Mouse (Mus musculus): Measurements from ENCODE around the gene Tex46. TPM values are rescaled to one million over a fixed set of nuclear protein-coding genes. Genes with fewer than 3 reads are reported as not detected.

Tex46 gene
- polyA plus RNA-seq, 1 experiment from 2014 or later = not detected

DNA sequence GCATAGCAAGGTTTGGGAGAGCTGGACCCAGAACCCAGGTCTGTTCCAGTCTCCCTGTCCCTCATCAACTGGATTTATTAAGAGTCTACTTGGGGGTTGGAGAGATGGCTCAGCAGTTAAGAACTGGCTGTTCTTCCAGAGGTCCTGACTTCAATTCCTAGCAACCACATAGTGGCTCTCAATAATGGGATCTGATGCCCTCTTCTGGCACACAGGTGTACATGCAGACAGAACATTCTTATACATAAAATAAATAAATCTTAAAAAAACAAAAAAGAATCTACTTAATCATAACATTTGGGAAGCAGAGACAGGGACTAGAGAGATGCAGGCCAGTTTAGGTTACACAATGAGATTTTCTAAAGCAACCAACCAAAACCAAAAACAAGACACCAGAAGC, 25.8 kb downstream of the Tex46 start:
- peaks cover 34% of the 10 kb centered on the region for H3K27me3 ChIP-seq
- no peak for ATAC-seq (ENCODE audit: low FRiP score, low read depth)

DNA sequence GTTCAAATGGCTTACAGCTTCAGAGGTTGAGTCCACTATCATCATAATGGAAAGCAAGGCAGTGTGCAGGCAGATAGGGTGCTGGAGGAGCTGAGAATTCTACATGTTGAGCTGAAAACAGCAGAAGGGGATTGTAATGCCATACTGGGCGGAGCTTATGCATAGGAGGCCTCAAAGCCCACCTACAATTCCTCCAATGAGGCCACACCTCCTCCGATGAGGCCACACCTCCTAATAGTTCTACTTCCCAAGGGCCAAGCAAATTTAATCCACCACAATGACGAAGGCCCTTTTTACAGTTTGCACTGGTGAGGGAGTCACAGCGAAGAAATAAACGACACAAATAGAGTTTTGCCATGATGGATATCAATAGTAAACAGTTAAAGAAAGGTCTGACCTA, 26.3 kb downstream of the Tex46 start:
- no peaks in the 10 kb centered on the region for H3K9me3 ChIP-seq
- ATAC-seq (ENCODE audit: low FRiP score, low read depth) = no peak
- no peaks in the 10 kb centered on the region for H3K36me3 ChIP-seq
- no peak overlapping the region for H3K27ac ChIP-seq (replicated peaks)
- peaks cover 27% of the 10 kb centered on the region for H3K4me1 ChIP-seq
- H3K9ac ChIP-seq (replicated peaks) = no peak overlapping the region
- H3K27me3 ChIP-seq = peaks cover 34% of the 10 kb centered on the region
- no peak overlapping the region for H3K4me3 ChIP-seq
- WGBS = 65% methylated on average over 5 of the region's 5 CpGs
- H3K4me2 ChIP-seq (replicated peaks) = no peak overlapping the region

More for the DNA sequence above, 25.8 kb downstream of the Tex46 start:
- no peak overlapping the region for H3K9ac ChIP-seq (replicated peaks)
- H3K4me3 ChIP-seq = no peak overlapping the region
- no peak overlapping the region for H3K27ac ChIP-seq (replicated peaks)
- H3K9me3 ChIP-seq = no peaks in the 10 kb centered on the region
- H3K36me3 ChIP-seq = no peaks in the 10 kb centered on the region
- H3K4me2 ChIP-seq (replicated peaks) = no peak overlapping the region
- H3K4me1 ChIP-seq = peaks cover 30% of the 10 kb centered on the region

DNA sequence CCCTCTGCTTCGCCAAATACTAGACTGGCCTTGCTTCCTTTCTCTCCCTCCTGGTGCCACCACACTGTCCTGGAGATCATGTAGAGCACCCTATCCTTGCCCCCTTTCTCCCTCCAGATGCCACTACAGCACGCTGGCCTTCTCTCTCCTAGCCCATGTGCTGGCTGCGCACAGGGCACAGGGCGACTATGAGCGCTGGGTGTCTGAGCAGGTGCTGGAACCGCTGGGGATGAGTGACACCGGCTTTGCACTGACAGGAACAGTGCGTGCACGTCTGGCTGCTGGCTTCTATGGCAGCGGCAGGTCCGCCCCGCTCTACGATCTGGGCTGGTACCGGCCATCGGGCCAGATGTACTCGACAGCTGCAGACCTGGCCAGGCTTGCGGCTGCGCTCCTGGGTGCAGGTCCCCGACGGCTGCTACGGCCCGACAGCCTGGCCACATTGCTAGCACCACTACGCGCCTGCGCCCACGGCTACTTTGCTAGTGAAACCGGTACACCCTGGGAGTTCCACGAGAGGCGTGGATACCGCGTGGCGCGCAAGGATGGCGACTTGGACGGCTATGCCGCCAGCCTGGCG, 26.8 kb downstream of the Tex46 start:
- peaks cover 34% of the 10 kb centered on the region for H3K27me3 ChIP-seq
- H3K4me2 ChIP-seq (replicated peaks) = peak overlapping the region; percentile 83
- H3K4me1 ChIP-seq = peaks cover 27% of the 10 kb centered on the region
- no peaks in the 10 kb centered on the region for H3K36me3 ChIP-seq
- peak overlapping the region; percentile 52 for H3K9ac ChIP-seq (replicated peaks)
- no peak overlapping the region for H3K27ac ChIP-seq (replicated peaks)
- H3K9me3 ChIP-seq = no peaks in the 10 kb centered on the region
- peak; percentile 14; the same call in 1 of the 2 replicates for ATAC-seq (ENCODE audit: low FRiP score, low read depth)
- peak overlapping the region; percentile 51 for H3K4me3 ChIP-seq
- WGBS = 21% methylated on average over 37 of the region's 37 CpGs

DNA sequence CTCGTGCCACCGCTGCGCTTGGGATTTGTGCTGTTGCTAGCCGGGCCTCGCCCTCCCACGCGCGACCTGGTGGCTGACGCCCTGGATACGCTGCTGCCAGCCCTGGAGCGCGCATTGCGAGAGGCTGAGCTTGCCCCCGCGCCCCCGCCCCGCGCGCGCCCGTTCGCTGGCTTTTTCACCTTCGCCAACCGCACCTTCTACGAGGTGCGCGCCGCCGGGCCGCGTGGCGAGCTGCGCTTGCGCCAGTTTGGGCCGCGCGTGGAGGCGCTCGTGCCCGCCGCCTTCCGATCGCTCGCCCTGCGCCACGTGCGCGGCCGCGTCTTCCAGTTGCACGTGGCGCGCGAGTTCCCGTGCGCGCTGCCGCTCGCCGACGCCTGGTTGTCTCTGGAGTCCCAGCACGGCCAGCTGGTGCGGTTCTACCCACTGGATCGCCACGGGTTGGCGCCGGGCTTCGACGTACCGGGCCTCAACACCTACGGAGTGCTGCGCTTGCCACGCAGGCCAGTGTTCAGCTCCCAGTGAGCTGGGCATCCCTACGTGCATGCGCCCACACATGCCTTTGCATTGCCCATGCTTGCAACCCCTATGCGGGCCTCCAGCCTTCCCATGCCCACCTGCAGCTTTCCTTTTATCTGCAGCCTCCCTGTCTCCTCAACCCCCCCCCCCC, 27.5 kb downstream of the Tex46 start:
- 4% methylated on average over 69 of the region's 76 CpGs for WGBS
- H3K4me2 ChIP-seq (replicated peaks) = peak overlapping the region; percentile 83
- H3K9ac ChIP-seq (replicated peaks) = peak overlapping the region; percentile 52
- ATAC-seq (ENCODE audit: low FRiP score, low read depth) = peak; percentile 64
- H3K27ac ChIP-seq (replicated peaks) = 0 out of 2 replicates have a peak overlapping the region, but pooled peaks have one; percentile 6
- H3K27me3 ChIP-seq = peaks cover 34% of the 10 kb centered on the region
- H3K36me3 ChIP-seq = no peaks in the 10 kb centered on the region
- no peaks in the 10 kb centered on the region for H3K9me3 ChIP-seq
- peaks cover 27% of the 10 kb centered on the region for H3K4me1 ChIP-seq
- H3K4me3 ChIP-seq = peak overlapping the region; percentile 51

DNA sequence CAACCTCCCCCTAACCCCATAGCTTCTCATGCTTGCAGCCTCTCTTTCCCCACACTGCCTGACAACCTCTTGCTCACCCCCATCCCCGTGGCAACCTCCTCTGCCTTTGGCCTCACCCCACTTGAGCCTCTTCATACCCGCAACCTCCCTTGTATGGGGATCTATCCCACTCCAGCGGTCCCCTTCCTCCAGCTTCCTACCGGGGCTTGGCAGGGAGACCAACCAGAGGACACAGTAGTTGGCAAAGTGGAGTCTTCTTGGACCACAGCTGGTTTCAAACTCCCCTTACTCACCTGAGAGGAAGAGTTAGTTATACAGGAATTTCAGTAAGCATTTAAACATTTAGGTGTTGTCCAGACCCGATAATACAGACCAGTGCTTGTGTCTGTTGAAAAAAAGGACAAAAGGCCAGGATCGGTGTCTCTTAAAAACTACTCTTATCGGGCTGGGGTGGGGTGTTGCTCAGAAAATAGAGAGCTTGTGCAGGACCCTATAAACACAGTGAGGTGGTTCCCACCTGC, 28.1 kb downstream of the Tex46 start:
- peaks cover 34% of the 10 kb centered on the region for H3K27me3 ChIP-seq
- H3K9ac ChIP-seq (replicated peaks) = no peak overlapping the region
- peak overlapping the region; percentile 83 for H3K4me2 ChIP-seq (replicated peaks)
- ATAC-seq (ENCODE audit: low FRiP score, low read depth) = no peak
- no peaks in the 10 kb centered on the region for H3K9me3 ChIP-seq
- WGBS = 26% methylated on average over 7 of the region's 7 CpGs
- H3K27ac ChIP-seq (replicated peaks) = 0 out of 2 replicates have a peak overlapping the region, but pooled peaks have one; percentile 6
- no peaks in the 10 kb centered on the region for H3K36me3 ChIP-seq
- peak overlapping the region; percentile 51 for H3K4me3 ChIP-seq
- peaks cover 27% of the 10 kb centered on the region for H3K4me1 ChIP-seq

DNA sequence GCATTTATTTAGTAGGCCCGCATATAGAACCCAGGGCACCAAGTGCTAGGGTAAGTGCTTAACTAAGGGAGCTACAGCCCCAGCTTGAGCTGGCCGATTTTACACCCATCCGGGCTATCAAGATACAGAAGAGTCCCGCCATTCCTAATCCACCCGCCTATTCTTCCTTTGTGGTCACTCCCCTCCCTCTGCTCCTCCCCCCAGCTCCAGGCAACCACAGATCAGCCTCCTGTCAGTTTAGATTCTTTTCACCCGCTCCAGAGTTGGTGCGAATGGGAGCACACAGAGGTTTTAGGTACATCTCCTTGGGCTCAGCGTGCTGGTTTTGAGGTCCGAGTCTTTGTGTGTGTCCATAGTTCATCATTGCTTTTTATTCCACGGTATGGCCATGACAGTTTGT, 28.7 kb downstream of the Tex46 start:
- peak overlapping the region; percentile 34; the same call in 1 of the 2 replicates for H3K9ac ChIP-seq (replicated peaks)
- ATAC-seq (ENCODE audit: low FRiP score, low read depth) = peak; percentile 76

DNA sequence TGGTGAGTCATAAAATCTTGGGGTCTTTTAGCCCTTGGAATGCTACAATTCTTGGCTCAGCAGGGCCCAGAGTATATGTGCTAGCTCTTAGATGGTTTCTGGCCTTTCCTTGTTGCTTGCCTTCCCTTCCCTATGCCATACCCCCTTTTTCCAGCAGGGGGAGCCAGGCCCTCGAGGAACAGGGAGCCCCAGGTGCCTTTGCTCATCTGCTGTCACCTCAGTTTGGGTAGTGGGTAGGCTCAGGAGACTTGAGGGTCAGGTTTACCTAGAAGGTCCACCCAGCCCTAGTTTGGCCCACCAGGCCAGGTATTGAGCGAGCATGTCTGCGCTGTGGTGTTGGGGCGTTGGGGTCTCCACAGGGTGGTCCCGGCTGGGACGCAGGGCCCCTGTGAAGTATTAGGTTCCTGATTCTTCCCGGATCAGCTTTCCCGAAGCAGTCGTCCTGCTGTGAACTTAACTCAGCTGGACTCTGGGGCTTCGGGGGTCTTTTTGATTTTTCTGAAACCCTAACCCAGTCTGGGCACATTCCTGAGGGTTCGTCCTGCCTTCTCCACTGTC, 38.8 kb downstream of the Tex46 start:
- Histone ChIP-seq H3K4me3 (no peak overlapping the region), H3K9me3 (peaks cover 6% of the 10 kb centered on the region; the same call in 1 of the 2 replicates), H3K4me1 (peaks cover 26% of the 10 kb centered on the region), H3K4me2 (replicated peaks) (no peak overlapping the region), H3K36me3 (peaks cover 21% of the 10 kb centered on the region), H3K27me3 (no peaks in the 10 kb centered on the region), H3K9ac (replicated peaks) (peak overlapping the region; percentile 31; the same call in 1 of the 2 replicates), H3K27ac (replicated peaks) (0 out of 2 replicates have a peak overlapping the region, but pooled peaks have one; percentile 39)
- ATAC-seq (ENCODE audit: low FRiP score, low read depth) = no peak
- WGBS = 12% methylated on average over 11 of the region's 11 CpGs

More for the DNA sequence above, 28.7 kb downstream of the Tex46 start:
- Histone ChIP-seq H3K9me3 (no peaks in the 10 kb centered on the region), H3K4me1 (peaks cover 27% of the 10 kb centered on the region), H3K4me2 (replicated peaks) (peak overlapping the region; percentile 48), H3K36me3 (no peaks in the 10 kb centered on the region), H3K27me3 (peaks cover 34% of the 10 kb centered on the region), H3K27ac (replicated peaks) (peak overlapping the region; percentile 52; the same call in 1 of the 2 replicates), H3K4me3 (peak overlapping the region; percentile 23; the same call in 1 of the 2 replicates)
- WGBS = 2% methylated on average over 10 of the region's 10 CpGs

- Histone ChIP-seq H3K4me3 (no peak overlapping the region), H3K4me2 (replicated peaks) (no peak overlapping the region), H3K27me3 (no peaks in the 10 kb centered on the region), H3K27ac (replicated peaks) (peak overlapping the region; percentile 39; the same call in 1 of the 2 replicates), H3K4me1 (peaks cover 26% of the 10 kb centered on the region), H3K36me3 (peaks cover 28% of the 10 kb centered on the region), H3K9me3 (peaks cover 6% of the 10 kb centered on the region; the same call in 1 of the 2 replicates), H3K9ac (replicated peaks) (peak overlapping the region; percentile 31; the same call in 1 of the 2 replicates)
- ATAC-seq (ENCODE audit: low FRiP score, low read depth) = no peak
- 42% methylated on average over 13 of the region's 13 CpGs for WGBS
Observed at GRCm38 (mm10) chr4:136649480-136650196, 39.4 kb downstream of the Tex46 start.

GRCm38 (mm10) chr4:136650261-136650660, 40.0 kb downstream of the Tex46 start:
- peaks cover 34% of the 10 kb centered on the region for H3K36me3 ChIP-seq
- peaks cover 26% of the 10 kb centered on the region for H3K4me1 ChIP-seq
- H3K4me3 ChIP-seq = no peak overlapping the region
- H3K9ac ChIP-seq (replicated peaks) = no peak overlapping the region
- 79% methylated on average over 8 of the region's 8 CpGs for WGBS
- ATAC-seq (ENCODE audit: low FRiP score, low read depth) = no peak
- no peak overlapping the region for H3K4me2 ChIP-seq (replicated peaks)
- H3K27me3 ChIP-seq = no peaks in the 10 kb centered on the region
- 0 out of 2 replicates have a peak overlapping the region, but pooled peaks have one; percentile 39 for H3K27ac ChIP-seq (replicated peaks)
- H3K9me3 ChIP-seq = peaks cover 6% of the 10 kb centered on the region; the same call in 1 of the 2 replicates

- peaks cover 45% of the 10 kb centered on the region for H3K36me3 ChIP-seq
- H3K4me1 ChIP-seq = peaks cover 26% of the 10 kb centered on the region
- H3K27me3 ChIP-seq = no peaks in the 10 kb centered on the region
- no peak overlapping the region for H3K9ac ChIP-seq (replicated peaks)
- no peak overlapping the region for H3K4me3 ChIP-seq
- 62% methylated on average over 3 of the region's 3 CpGs for WGBS
- peaks cover 6% of the 10 kb centered on the region; the same call in 1 of the 2 replicates for H3K9me3 ChIP-seq
- no peak for ATAC-seq (ENCODE audit: low FRiP score, low read depth)
- no peak overlapping the region for H3K4me2 ChIP-seq (replicated peaks)
- peak overlapping the region; percentile 77 for H3K27ac ChIP-seq (replicated peaks)
Observed at GRCm38 (mm10) chr4:136651357-136651811, 41.1 kb downstream of the Tex46 start.

- no peak overlapping the region for H3K9ac ChIP-seq (replicated peaks)
- ATAC-seq (ENCODE audit: low FRiP score, low read depth) = peak; percentile 53
- peaks cover 4% of the 10 kb centered on the region; the same call in 1 of the 2 replicates for H3K9me3 ChIP-seq
- 61% methylated on average over 13 of the region's 13 CpGs for WGBS
- peaks cover 51% of the 10 kb centered on the region for H3K36me3 ChIP-seq
- H3K27ac ChIP-seq (replicated peaks) = peak overlapping the region; percentile 77
- H3K4me2 ChIP-seq (replicated peaks) = no peak overlapping the region
- no peak overlapping the region for H3K4me3 ChIP-seq
- peaks cover 26% of the 10 kb centered on the region for H3K4me1 ChIP-seq
- H3K27me3 ChIP-seq = no peaks in the 10 kb centered on the region
Observed at GRCm38 (mm10) chr4:136651882-136652527, 41.8 kb downstream of the Tex46 start.
